ENCODE assay signal across 10 mouse cellular contexts in genomic region chr13:93840146-93840545, GRCm38 (mm10).
A peak's percentile ranks its signal among the peaks of the same experiment; 100 is the strongest.
DNase-seq lines count a peak whose midpoint lies in the region; ATAC-seq and TF ChIP-seq lines count a peak whose summit lies in the region.
"Had no signal": no experiment of that assay in that cellular context is flagged by ENCODE, and none has a peak within 500 bp of the region (broad histone marks: within the 10 kb centered on the region; RNA-seq: fewer than 3 reads in every experiment).

No protein-coding gene starts in this region.

- H3K36me3 ChIP-seq in stomach, embryonic 14.5 days (ENCODE audit: control insufficient read depth, insufficient read depth, low read length), result no peaks in the 10 kb centered on the region
- H3K36me3 ChIP-seq in stomach, postnatal 0 days (ENCODE audit: control insufficient read depth, insufficient read depth, low read length), result no peaks in the 10 kb centered on the region
- H3K36me3 ChIP-seq in hindbrain, embryonic 14.5 days (replicated peaks; ENCODE audit: control insufficient read depth, insufficient read depth), result no peaks in the 10 kb centered on the region
- H3K36me3 ChIP-seq in liver, postnatal 0 days (replicated peaks; ENCODE audit: insufficient read depth, low read length), result no peaks in the 10 kb centered on the region

- no peak for ATAC-seq in stomach, embryonic 14.5 days (ENCODE audit: insufficient number of reproducible peaks, insufficient read depth, low FRiP score, low read depth)
- no peak for ATAC-seq in stomach, postnatal 0 days (ENCODE audit: low FRiP score, low TSS enrichment)
- no peak for ATAC-seq in hindbrain, embryonic 14.5 days (ENCODE audit: low FRiP score)
- no peak for ATAC-seq in liver, postnatal 0 days

- no peaks in the 10 kb centered on the region for H3K27me3 ChIP-seq in stomach, embryonic 14.5 days (ENCODE audit: control insufficient read depth, insufficient read depth, low read length)
- no peaks in the 10 kb centered on the region for H3K27me3 ChIP-seq in stomach, postnatal 0 days (ENCODE audit: control insufficient read depth, insufficient read depth, low read length)
- H3K27me3 ChIP-seq in hindbrain, embryonic 14.5 days (ENCODE audit: control insufficient read depth, insufficient read depth, low read length), result no peaks in the 10 kb centered on the region
- no peaks in the 10 kb centered on the region for H3K27me3 ChIP-seq in liver, postnatal 0 days (ENCODE audit: insufficient read depth, low read length)
- H3K27me3 ChIP-seq: CH12.LX had no signal

- no peak for TF ChIP-seq EP300 in stomach, postnatal 0 days (optimal IDR thresholded peaks at IDR 0.05)
- TF ChIP-seq EP300 in liver, postnatal 0 days (IDR thresholded peaks at IDR 0.05; ENCODE audit: low read depth), result no peak

- H3K27ac ChIP-seq in stomach, embryonic 14.5 days (ENCODE audit: low read length), result peak overlapping the region; percentile 62; the same call in 1 of the 2 replicates
- H3K27ac ChIP-seq in stomach, postnatal 0 days (replicated peaks), result no peak overlapping the region
- peak overlapping the region; percentile 63 for H3K27ac ChIP-seq in hindbrain, embryonic 14.5 days
- no peak overlapping the region for H3K27ac ChIP-seq in liver, postnatal 0 days (ENCODE audit: low read depth)
- H3K27ac ChIP-seq: left cerebral cortex, adult 2 months had no signal

- no peak overlapping the region for H3K9ac ChIP-seq in stomach, embryonic 14.5 days (replicated peaks; ENCODE audit: low read depth, low read length)
- no peak overlapping the region for H3K9ac ChIP-seq in stomach, postnatal 0 days (ENCODE audit: low read length)
- H3K9ac ChIP-seq in hindbrain, embryonic 14.5 days, result no peak overlapping the region
- no peak overlapping the region for H3K9ac ChIP-seq in liver, postnatal 0 days (replicated peaks)

- DNase-seq in gastrocnemius, postnatal 14 days, result peak; percentile 51
- DNase-seq in gastrocnemius, postnatal 10 days, result no peak
- no peak for DNase-seq in stomach, postnatal 0 days (ENCODE audit: low spot score)
- DNase-seq in hindbrain, embryonic 14.5 days (ENCODE audit: low spot score), result no peak
- no peak for DNase-seq in cerebellum, adult 11 months
- no peak for DNase-seq in cerebellum, postnatal 4 days (ENCODE audit: low spot score in 2 of 2)
- DNase-seq in liver, postnatal 0 days, result no peak

- no peak overlapping the region for H3K4me3 ChIP-seq in stomach, embryonic 14.5 days (ENCODE audit: low read depth, low read length)
- no peak overlapping the region for H3K4me3 ChIP-seq in stomach, postnatal 0 days (ENCODE audit: low read depth, low read length)
- H3K4me3 ChIP-seq in hindbrain, embryonic 14.5 days (replicated peaks; ENCODE audit: low read length), result no peak overlapping the region
- H3K4me3 ChIP-seq in liver, postnatal 0 days (ENCODE audit: low read depth, low read length), result no peak overlapping the region
- H3K4me3 ChIP-seq: left cerebral cortex, adult 2 months had no signal

- no peak for TF ChIP-seq CTCF in stomach, postnatal 0 days (IDR thresholded peaks at IDR 0.05; ENCODE audit: low read depth)
- TF ChIP-seq CTCF in liver, postnatal 0 days (IDR thresholded peaks at IDR 0.05; ENCODE audit: low read depth), result no peak

- H3K4me1 ChIP-seq in stomach, embryonic 14.5 days (ENCODE audit: control insufficient read depth, insufficient read depth, low read length), result peaks cover 24% of the 10 kb centered on the region
- no peaks in the 10 kb centered on the region; the same call in 1 of the 2 replicates for H3K4me1 ChIP-seq in stomach, postnatal 0 days (replicated peaks; ENCODE audit: control insufficient read depth, insufficient read depth)
- peaks cover 18% of the 10 kb centered on the region for H3K4me1 ChIP-seq in hindbrain, embryonic 14.5 days (replicated peaks; ENCODE audit: control insufficient read depth, insufficient read depth, low read length)
- no peaks in the 10 kb centered on the region for H3K4me1 ChIP-seq in liver, postnatal 0 days (ENCODE audit: insufficient read depth)

- H3K4me2 ChIP-seq in stomach, embryonic 14.5 days (replicated peaks; ENCODE audit: low read depth, low read length), result no peak overlapping the region
- no peak overlapping the region for H3K4me2 ChIP-seq in stomach, postnatal 0 days (replicated peaks; ENCODE audit: low read depth)
- H3K4me2 ChIP-seq in hindbrain, embryonic 14.5 days (replicated peaks), result no peak overlapping the region
- H3K4me2 ChIP-seq in liver, postnatal 0 days (ENCODE audit: low read depth, low read length), result no peak overlapping the region

- no peaks in the 10 kb centered on the region for H3K9me3 ChIP-seq in stomach, embryonic 14.5 days (ENCODE audit: control insufficient read depth, low read depth, low read length)
- no peaks in the 10 kb centered on the region for H3K9me3 ChIP-seq in stomach, postnatal 0 days (ENCODE audit: control insufficient read depth, low read length)
- H3K9me3 ChIP-seq in hindbrain, embryonic 14.5 days (ENCODE audit: control insufficient read depth, low read length), result no peaks in the 10 kb centered on the region
- H3K9me3 ChIP-seq in liver, postnatal 0 days (ENCODE audit: low read length), result no peaks in the 10 kb centered on the region

- WGBS in stomach, embryonic 14.5 days, result 52% methylated on average over 2 of the region's 2 CpGs
- 46% methylated on average over 2 of the region's 2 CpGs for WGBS in stomach, postnatal 0 days
- WGBS in hindbrain, embryonic 14.5 days, result 76% methylated on average over 2 of the region's 2 CpGs
- 72% methylated on average over 2 of the region's 2 CpGs for WGBS in liver, postnatal 0 days (ENCODE audit: insufficient replicate concordance)

- intact Hi-C loops in gastrocnemius, postnatal 14 days (cut with DNase I; ENCODE audit: low total_unique reads), result no loop called here

Comparison
In these comparisons a context has a peak if more than half of its experiments do, and no peak if none do; other contexts are left out.
1. H3K27ac ChIP-seq: peak in stomach, embryonic 14.5 days (single experiment) and hindbrain, embryonic 14.5 days (single experiment); none in stomach, postnatal 0 days (single experiment) and liver, postnatal 0 days (single experiment).